Mouse (Mus musculus) gonadal fat pad, adult 2 months (tissue): ENCODE measurements around the gene Klf8. TPM values are rescaled to one million over a fixed set of nuclear protein-coding genes. Genes with fewer than 3 reads are reported as not detected.
"Not testable (repeated sequence)": the region's sequence is repeated elsewhere in the genome, so short reads cannot be mapped to it uniquely, and the experiment has no call there.

Experiments used
- DNase-seq: peaks from one replicate; pipeline ENCODE4 v3.0.0-alpha.2; 2012; ENCODE audit warnings: low read depth
- polyA plus RNA-seq: library from polyadenylated mRNA; depleted of rRNA; stranded (reverse); fragments of >200 nt; gene quantifications from 2 replicates; pipeline ENCODE4 v1.2.3, GENCODE M21; 2012; rRNA removed

Gene Klf8
- polyA plus RNA-seq, result 0.89 and 0.98 TPM in 2 replicates

DNA sequence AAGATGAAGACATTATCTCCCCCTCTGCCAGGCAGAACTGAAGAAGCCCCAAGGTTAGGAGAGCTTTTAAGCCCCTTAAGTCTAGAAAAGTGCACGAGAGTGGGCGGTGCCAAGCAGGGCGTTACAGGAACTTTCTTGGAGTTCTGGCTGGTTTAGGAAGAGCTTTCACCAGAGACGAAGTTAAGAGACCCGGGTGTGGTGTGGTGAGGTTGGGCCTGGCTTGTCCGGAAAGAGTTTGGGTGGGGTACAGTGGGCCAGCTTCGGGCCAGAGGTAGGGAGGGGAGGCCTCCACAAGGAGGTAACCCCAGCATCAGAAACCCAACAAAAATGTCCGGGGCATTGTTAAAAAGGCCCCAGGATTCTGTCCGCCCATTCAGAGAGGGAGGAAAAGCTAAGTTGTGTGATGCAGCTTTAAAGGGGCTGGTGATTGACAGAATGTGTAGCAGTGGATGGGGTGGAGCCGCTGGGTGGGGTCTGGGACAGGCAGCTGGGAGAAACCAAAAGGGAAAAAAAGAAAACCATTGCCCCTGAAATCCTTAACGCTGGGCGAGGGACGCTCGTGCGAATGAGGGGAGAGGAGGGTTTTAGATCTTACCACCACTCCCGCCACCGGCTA is at the start of gene Klf8:
Gene Klf8, plus strand, starts transcription at position 163 of the 616 bp plus-strand sequence.
- DNase-seq, result no peak

DNA sequence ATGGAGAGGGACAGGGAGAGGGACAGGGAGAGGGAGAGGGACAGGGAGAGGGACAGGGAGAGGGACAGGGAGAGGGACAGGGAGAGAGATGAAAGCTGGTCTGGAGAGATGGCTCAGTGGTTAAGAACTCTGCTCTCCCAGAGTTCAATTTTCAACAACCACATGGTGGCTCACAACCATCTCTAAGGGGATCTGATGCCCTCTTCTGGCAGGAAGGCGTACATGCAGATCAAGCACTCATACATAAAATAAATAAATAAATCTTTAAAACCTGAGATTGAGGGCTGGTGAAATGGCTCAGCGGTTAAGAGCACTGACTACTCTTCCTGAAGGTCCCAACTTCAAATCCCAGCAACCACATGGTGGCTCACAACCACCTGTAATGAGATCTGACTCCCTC is 38.1 kb upstream of the Klf8 start:
- not testable (repeated sequence) for DNase-seq

DNA sequence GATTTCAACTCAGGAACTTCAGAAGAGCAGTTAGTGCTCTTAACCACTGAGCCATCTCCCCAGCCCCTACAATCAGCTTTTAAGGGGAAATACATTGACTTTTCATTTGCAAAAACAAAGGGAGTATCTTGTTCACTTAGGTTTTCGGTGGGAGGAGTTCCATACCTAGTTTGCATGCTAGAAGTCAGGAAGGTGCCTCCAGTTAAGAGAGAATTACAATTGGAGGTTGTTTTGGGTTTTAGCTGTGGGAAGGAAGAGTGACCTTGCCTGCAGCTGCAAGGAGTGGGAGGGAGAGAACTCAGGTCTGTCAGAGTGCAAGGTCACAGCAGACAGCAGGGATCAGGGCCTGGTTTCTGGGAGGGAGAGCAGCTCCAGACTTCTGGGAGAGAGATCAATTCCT is 26.2 kb upstream of the Klf8 start:
- DNase-seq, result no peak

DNA sequence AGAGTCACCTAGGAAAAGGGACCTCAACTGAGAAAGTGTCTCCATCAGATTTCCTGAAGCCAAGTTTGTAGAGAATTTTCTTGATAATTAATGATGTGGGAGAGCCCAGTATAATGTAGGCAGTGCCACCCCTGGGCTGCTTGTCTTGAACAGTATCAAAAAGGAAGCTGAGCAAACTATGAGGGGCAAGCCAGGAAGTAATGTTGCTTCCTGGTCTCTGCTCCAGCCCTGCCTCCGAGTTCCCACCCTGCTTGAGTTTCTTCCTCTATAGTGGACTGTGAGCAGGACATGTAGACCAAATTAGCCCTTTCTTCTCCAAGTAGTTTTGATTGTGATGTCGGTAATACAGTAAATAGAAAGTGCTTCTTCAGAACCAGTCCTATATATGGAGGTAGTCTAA is 6.0 kb upstream of the Klf8 start:
- no peak for DNase-seq

DNA sequence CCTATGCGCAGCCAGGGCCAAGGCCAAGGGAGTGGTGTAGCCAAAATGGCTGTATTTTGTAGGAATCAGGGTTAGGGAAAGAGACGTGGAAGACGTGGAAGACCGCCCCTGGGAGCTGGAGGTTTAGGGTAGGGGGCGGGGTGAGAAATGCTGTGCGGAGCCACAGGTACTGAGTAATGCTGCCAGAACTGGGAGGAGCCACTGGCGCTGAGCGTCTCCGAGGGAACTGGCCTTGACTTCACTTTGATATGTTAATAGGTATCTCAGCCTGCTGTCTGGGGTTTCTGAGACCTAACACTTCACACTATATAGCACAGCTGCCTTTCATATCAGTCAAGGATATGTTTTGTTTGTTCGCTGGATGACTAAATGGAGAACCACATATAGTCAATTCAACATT is 4.0 kb upstream of the Klf8 start:
- no peak for DNase-seq

DNA sequence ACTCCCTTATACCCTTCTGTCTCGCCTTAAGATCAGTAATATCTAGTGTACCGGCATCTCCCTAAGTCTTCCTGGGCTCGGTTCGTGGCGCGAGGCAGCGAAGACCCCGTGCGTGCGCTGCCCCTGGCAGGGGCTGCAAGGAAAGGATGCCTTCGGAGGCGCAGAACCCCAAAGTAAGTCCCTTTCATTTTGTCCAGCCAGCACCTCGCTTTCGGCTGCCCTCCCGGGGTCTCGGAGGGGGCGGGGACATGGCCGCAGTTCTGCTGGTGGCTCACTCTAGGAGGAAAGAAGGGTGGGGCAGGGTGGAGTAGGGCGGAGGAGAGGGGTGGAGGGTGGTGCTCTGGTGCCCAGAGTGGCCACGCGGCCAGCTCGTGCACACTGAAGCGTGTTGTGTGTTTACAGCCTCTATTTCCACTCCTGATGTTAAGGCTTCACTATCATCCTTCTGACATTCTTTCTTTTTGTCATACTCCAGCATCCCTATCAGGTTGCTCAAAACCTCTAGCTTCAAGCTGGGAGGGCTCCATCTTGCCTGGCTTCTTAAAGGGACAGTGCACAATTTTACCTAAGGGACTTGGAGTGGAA is 746 bp downstream of the Klf8 start:
- no peak for DNase-seq

DNA sequence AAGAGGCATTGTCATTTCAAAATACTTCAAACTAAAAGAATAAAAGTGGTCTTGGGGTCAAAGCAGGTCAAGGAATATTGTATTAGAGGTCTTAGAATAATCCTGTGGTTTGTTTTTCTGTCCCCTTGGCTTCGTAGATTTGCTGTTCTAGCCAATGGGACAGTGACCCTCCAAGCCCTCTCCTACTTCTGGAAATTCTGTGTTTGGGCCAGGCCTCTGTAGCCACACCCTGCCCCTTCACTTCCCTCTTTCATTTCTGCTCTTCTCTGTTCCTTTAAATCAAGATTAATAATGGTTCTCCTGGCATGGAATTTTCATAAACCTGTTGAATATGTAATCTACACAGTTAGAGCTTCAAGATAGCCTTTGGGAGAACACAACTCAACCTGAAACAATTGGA is 17.0 kb downstream of the Klf8 start:
- no peak for DNase-seq

DNA sequence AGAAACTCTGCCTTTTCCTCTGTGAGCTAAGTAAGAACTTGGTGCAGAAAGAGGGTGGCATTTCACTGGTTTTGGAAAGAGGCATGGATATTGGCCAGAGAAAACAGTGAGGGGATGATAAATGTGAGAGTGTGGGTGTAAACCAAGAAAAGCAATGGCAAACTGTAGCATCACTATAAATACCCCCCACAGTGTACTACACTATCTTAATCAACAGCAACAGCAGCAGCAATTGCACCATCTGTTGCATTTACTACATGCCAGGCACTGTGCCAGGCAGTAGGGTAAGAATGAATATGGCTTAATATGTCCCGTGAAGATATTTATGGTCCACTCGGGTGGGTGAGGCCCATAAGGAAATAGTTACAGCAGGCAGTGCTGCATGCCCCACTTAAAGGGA is 18.2 kb downstream of the Klf8 start:
- DNase-seq, result no peak

DNA sequence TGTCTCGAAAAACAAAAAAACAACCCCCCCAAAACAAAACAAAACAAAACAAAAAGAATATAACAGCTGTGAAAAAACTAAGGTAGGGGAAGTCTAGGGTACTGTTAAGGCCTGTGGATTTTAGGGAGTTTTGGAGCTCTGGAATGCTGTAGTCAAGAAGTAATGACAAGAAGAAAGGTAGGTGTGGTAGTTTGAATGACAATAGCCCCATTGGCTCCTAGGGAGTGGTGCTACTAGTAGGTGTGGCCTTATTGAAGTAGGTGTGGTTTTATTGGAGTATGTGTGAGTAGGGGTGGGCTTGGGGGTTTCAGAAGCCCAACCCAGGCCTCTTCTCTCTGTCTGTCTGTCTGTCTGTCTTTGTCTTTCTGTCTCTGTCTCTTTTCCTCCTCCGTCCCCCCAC is 44.9 kb downstream of the Klf8 start:
- no peak for DNase-seq

DNA sequence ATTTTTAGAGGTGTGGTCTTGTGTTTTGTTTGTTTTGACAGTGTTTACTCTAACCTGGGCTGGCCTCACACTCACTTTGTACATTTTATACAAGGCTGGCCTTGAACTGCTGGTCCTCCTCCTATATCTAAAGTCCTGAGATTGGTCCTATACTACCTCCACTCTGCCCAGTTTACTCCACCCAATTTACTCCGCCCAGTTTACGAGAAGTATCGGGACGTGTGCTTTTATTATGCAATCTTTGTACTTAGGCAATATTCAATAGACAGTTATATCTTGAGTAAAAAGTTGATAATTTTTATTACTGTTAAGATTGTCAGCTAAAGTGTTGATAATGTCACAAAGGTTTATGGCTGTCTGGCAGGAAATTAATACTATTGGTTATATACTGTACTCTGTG is 74.1 kb downstream of the Klf8 start:
- no peak for DNase-seq

DNA sequence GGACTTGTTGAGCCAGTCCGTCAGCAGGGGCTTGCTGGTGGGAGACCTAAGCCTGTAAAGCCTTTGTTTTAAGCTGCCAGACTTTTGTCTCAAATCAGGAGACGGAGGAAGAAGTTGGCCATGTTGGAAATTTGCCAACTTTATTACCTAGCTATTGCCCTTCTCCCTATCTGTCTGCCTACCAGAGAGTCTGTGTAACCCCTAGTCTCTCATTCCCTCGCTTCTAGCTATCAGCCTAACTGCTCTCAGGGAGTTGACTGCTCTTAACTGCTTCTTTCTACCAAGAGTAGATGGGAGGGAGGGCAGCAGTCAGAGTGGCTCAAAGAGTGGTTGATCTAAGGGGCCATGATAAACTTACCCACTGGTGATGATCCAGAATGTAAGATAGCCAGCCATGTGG is 85.8 kb downstream of the Klf8 start:
- no peak for DNase-seq

DNA sequence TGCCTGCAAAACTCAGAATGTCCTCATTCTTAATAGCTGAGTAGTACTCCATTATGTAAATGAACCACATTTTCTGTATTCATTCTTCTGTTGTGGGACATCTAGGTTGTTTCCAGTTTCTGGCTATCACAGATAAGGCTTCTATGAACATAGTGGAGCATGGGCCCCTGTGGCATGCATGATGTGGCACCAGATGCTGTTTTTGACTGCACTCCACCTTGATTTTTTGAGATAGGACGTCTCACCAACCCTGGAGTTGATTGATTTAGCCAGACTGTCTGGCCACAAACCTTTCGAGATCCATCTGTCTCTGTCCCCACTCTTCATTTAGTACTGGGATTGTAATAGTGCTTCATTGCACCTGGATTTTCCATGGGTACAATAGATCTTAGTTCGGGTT is 96.9 kb downstream of the Klf8 start:
- DNase-seq, result not testable (repeated sequence)

DNA sequence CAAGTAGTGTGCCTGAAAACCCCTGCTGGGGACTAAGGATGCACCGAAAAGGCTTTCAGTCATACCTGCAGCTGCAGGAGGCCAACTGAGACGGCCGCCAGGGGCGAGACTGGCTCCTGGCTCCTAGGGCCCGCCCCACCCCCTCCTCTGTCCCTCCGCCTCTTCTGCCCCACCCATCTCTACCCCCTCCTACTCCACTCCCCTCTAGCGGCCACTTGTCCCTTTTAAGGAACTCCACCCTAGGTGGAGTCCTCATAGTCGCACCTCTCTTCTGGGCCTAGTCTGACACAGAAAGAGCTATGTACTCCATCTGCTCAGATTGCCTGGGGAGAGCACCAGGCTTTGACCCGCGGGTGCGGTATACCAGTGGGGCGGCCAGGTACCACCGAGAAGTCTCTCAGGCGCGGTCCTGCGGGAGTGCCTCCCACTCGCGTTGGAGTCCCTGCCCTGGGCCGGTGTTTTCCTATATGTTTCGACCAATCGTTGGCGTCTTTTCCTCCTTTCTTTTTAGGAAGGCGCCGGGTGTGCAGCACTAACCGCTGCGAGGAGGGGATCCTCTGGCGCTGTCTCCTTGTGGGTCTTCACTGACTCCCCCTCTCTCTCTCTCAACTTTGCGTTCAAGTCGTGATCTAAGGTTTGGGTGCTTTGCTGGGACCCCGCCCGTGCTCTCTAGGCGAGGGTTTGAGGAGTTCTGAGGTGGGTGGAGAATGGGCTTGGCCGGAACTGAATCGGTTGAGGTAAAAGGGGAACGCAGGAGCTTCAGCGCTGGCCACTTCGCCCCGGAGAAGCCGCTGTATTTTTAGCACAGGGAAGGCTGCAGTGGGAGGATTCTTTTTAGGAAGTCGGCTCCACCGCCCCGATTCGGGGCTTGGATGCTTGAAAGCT is 122.3 kb downstream of the Klf8 start:
- no peak for DNase-seq

DNA sequence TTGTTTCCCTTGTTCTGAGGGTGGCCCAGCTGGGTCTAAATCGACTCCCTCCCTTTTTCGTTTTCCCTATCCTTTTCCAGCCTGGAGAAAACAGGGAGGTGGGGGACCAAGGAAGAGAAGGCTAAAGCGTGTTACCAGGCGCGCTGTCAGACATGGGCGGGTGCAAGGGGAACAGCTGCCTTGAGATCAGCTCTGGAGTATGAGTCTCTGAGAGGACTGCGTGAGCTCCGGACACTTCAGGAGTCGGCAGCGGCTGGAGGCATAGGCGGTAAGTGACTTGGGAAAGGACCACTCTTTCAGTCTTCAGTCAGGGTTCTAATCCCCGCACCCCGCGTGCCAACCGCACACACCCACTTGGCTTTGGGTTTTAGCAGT is 122.9 kb downstream of the Klf8 start:
- DNase-seq, result no peak

DNA sequence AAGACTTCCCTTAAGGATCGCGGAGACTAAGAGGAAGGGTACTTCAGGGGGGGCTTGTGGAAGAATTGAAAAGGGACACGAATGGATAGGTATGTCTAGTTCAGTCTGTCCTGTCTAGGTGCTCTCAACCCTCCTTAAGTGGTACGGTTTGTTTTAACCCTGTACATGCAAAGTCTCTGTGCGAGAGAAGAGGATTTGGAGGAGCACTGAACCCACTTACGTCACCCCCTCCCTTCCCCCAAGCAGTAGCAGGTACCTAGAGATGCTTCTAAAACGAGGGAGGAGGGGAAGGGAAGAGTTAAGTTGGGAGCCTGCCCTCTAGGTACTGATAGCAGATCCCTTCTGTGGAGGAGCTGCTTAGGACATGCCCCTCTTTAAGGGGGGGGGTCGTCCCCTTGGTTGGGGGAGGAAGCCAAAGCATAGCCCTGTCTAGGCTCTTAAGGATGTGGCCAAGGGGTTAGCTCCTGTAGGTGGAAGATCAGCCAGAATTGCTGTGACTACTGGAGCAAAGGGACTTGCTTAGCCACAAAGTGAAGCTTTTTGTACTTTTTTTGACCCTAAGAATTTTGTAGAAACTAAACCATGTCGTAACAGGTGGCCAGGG is 123.5 kb downstream of the Klf8 start:
- no peak for DNase-seq

DNA sequence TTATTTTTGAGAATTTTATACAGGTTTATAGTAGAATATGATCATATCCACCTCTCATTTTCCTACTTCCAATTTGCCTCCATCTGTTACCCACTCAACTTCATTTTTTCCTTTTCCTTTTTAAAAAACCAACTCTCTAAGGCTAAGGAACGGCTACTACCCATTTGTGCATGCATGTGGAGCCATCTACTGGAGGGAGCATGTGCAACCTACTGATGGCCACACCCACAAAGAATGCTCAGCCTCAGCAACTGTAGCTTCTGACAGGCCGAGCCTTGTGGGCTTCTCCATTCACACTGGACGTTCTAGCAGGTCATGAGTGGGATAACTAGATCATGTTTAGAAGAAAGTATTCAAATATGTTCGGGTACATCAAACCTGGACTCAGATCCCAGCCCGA is 129.5 kb downstream of the Klf8 start:
- DNase-seq, result no peak

DNA sequence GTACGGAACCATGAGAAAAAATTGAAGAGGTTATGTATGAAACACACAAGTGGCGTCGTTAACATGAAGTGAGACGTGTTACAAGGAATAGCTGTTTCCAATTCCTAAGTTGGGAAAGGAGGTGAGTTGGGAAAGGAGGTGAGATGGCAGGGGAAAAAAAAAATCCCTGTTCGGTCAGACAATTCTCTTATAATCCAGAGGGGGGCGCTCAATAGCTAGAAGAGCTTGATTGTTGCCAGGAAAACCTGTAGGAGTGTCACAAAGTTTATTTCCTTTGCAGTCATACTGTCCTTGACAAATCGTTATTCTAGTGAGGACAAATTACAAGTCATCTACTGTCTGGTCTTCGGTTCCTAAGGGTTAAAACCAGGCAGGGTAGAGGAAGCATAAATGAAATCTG is 132.5 kb downstream of the Klf8 start:
- no peak for DNase-seq

DNA sequence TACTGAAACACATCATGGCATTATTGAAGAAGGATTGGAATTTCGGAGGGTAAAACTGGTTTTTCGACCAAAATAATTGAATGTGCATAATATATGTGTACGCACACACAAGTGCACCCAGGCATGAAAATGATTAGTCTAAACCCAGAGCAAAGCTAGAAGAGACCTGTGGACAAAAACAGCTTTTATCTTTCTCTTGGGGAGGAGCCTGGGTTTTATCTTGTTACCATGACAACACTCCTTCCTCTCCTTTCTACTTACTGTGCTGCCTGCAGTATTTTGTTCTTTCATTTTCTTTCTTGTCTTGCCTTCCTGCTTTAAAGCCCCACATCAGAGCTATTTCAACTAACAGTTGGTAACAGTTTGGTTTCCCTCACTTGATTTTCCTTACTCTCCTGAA is 137.8 kb downstream of the Klf8 start:
- no peak for DNase-seq

DNA sequence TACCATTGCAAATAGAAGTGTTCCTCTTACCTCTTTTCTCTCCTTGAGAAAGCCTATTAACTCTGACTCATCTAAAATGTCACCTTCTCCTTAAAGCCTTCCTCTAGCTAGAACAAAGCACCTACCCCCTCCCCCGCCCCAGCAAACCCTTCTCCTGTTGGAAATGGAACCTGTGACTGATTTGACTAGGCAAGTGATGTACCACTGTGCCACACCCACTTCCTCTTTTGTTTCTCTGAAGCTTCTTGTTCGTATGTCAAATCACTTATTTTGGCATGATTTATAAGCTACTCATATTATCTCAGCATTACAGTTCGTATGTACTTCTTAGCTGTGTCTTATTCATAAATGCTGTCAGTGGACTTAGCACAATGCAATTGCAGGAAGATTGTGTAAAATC is 144.5 kb downstream of the Klf8 start:
- no peak for DNase-seq

DNA sequence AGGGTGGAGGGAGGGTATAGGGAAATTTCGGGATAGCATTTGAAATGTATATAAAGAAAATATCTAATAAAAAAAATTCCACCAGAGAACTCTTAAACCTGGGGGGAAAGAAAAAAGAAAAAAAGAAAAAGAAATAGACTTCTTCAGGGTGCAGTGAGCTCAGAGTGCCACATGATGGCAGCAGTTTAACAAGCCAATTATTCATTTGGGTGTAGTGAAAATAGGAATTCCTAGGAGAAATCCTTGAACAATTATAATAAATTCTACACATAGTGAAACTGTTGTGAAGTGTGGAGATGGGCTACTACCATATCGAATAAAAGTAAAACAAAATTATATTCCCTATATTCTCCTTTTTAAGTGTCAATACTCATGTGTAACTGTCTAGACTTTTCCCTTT is 152.0 kb downstream of the Klf8 start:
- DNase-seq, result no peak

DNA sequence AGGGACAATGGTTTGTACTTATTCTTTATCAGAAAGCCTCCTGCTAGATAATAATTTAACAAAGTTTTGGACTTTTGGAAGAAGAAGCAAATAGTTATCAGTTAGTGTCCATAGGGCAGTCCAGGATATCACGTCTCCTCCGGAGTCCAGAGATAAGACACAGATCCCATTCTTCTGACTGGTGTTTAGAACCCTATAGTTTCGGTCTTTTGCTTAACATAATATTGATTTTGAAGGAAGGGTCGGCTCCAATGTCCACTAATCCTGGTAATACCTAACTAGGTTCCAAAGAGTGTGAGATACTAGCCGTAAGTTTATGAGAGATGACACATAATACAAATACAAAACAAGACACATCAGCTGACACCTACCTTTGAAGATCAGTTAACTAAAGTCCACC is 179.8 kb downstream of the Klf8 start:
- DNase-seq, result no peak

DNA sequence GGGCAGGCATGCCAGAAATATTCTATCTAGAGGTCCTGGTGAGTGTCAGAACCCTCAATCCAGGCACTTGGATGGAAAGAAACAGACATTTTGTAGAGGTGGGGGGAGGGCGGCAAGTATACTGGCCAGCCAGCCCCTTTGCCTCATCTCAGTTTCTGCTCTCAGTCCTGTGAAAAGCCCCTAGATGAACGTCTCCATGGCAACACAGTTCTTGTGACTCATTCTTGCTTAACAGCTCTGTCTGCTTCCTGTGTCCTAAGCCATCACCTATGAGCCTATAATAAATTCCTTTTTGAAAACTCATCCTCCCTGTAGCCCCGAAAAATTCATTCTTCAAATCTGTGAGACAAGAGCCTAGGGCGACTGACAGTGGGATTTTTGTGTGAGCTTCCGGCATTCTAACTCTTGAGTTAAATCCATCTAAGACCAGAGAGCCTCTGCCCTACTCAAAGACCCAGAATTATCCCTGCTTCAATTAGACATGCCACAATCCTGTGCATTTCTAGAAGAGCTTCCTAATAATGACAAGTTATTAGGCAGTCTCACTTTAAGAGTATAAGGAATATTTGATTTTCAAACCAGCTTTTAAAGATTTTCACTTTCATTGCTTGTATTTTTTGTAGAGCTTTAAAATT is 196.5 kb downstream of the Klf8 start:
- DNase-seq, result no peak
